Mouse (Mus musculus): ENCODE data around the gene Lin54.

DNA sequence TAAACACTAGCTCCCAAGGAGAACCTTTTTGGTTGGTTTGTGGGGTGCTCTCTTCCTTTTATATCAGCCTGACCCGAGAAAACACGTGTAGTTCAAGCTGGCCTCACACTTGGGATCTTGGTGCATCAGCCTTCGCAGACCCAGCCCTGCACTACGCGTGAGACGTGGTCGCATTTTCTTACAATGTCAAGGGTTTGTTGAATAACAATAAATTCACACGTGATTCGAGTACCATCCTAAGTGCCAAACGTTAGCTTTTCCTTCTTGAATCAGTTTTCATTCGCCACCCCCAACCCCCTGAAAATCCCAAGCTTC, 70.4 kb downstream of the Lin54 start:
- TF ChIP-seq CTCF (IDR thresholded peaks at IDR 0.05; ENCODE audit: control insufficient read depth, insufficient read depth, insufficient replicate concordance, low read depth, low read length): no peak
- TF ChIP-seq POLR2A (IDR thresholded peaks at IDR 0.05; ENCODE audit: control insufficient read depth, low read depth, low read length): no peak

All from testis, adult 2 months (tissue).